Mouse (Mus musculus): ENCODE results near the gene Klhl25.
"Not testable (repeated sequence)": the region's sequence is repeated elsewhere in the genome, so short reads cannot be mapped to it uniquely, and the experiment has no call there.

- not testable (repeated sequence) for TF ChIP-seq CTCF, EP300 (IDR thresholded peaks at IDR 0.05; ENCODE audit: low read depth)
Measured at GRCm38 (mm10) chr7:75915550-75915949, 67.4 kb downstream of the Klhl25 start.
